9 mouse cellular contexts compared by ENCODE assay signal in genomic region chr9:107366644-107367043, GRCm38 (mm10). TPM values are rescaled to one million over a fixed set of nuclear protein-coding genes. Genes with fewer than 3 reads are reported as not detected.
DNase-seq lines count a peak whose midpoint lies in the region; ATAC-seq and TF ChIP-seq lines count a peak whose summit lies in the region.
"Had no signal": no experiment of that assay in that cellular context is flagged by ENCODE, and none has a peak within 500 bp of the region (broad histone marks: within the 10 kb centered on the region; RNA-seq: fewer than 3 reads in every experiment).

No protein-coding gene starts in this region.

- 4% methylated on average over 3 of the region's 3 CpGs for WGBS in heart, adult 2 months
- WGBS in embryonic facial prominence, embryonic 11.5 days, result 3% methylated on average over 3 of the region's 3 CpGs
- 6% methylated on average over 3 of the region's 3 CpGs for WGBS in kidney, postnatal 0 days
- WGBS in lung, adult 2 months, result 2% methylated on average over 3 of the region's 3 CpGs

- H3K27me3 ChIP-seq in heart, adult 2 months (ENCODE audit: control insufficient read depth, insufficient read depth, low read length), result no peaks in the 10 kb centered on the region
- no peaks in the 10 kb centered on the region for H3K27me3 ChIP-seq in embryonic facial prominence, embryonic 11.5 days (ENCODE audit: control insufficient read depth, insufficient read depth, low read length)
- H3K27me3 ChIP-seq in kidney, postnatal 0 days (ENCODE audit: insufficient read depth, low read length), result no peaks in the 10 kb centered on the region

- H3K79me2 ChIP-seq in heart, adult 2 months (replicated peaks; ENCODE audit: control insufficient read depth, insufficient read depth, low read length), result no peaks in the 10 kb centered on the region

- H3K9ac ChIP-seq in heart, adult 2 months (ENCODE audit: low read depth, low read length), result no peak overlapping the region
- no peak overlapping the region for H3K9ac ChIP-seq in embryonic facial prominence, embryonic 11.5 days (replicated peaks; ENCODE audit: low read length)
- H3K9ac ChIP-seq in kidney, postnatal 0 days (ENCODE audit: low read depth, low read length), result no peak overlapping the region
- H3K9ac ChIP-seq: limb, embryonic 12.5 days had no signal

- DNase-seq in heart, adult 2 months, result peak; percentile 29 to 32
- DNase-seq in heart, adult 11 months, result no peak
- DNase-seq in B cell, adult 2 months, result peak; percentile 62 to 65
- peak; percentile 78 for DNase-seq in adrenal gland, postnatal 14 days
- DNase-seq in embryonic facial prominence, embryonic 11.5 days (ENCODE audit: low spot score), result peak; percentile 77
- peak; percentile 61 for DNase-seq in kidney, postnatal 0 days (ENCODE audit: low spot score)
- peak; percentile 26 for DNase-seq in lung, adult 2 months
- DNase-seq in spleen, postnatal 10 days (ENCODE audit: low spot score in 2 of 2), result peak; percentile 61 to 76

- no peaks in the 10 kb centered on the region for H3K36me3 ChIP-seq in heart, adult 2 months (ENCODE audit: control insufficient read depth, insufficient read depth, low read length)
- H3K36me3 ChIP-seq in embryonic facial prominence, embryonic 11.5 days (replicated peaks; ENCODE audit: control insufficient read depth, insufficient read depth, low read depth, low read length), result no peaks in the 10 kb centered on the region
- no peaks in the 10 kb centered on the region for H3K36me3 ChIP-seq in kidney, postnatal 0 days (ENCODE audit: insufficient read depth, low read length)
- H3K36me3 ChIP-seq: limb, embryonic 12.5 days had no signal

- ATAC-seq in embryonic facial prominence, embryonic 11.5 days (replicated peaks; ENCODE audit: insufficient number of reproducible peaks, low FRiP score, low TSS enrichment, low read depth), result no peak; the same call in 1 of the 2 replicates
- 0 out of 2 replicates have a peak, but pooled peaks have one; percentile 17 for ATAC-seq in kidney, postnatal 0 days (replicated peaks; ENCODE audit: low FRiP score, low read depth)

- peak; percentile 71 for TF ChIP-seq CTCF in heart, adult 2 months (IDR thresholded peaks at IDR 0.05)
- peak; percentile 92 for TF ChIP-seq CTCF in kidney, postnatal 0 days (IDR thresholded peaks at IDR 0.05; ENCODE audit: low read depth)
- TF ChIP-seq CTCF in lung, adult 2 months (IDR thresholded peaks at IDR 0.05; ENCODE audit: insufficient read depth, low read length), result peak; percentile 68

- H3K27ac ChIP-seq in heart, adult 2 months, result no peak overlapping the region
- no peak overlapping the region for H3K27ac ChIP-seq in embryonic facial prominence, embryonic 11.5 days (replicated peaks; ENCODE audit: low read depth, low read length)
- no peak overlapping the region for H3K27ac ChIP-seq in kidney, postnatal 0 days
- H3K27ac ChIP-seq: limb, embryonic 12.5 days had no signal

- intact Hi-C loops in heart, adult 2 months (cut with DNase I), result loop anchor here (1.0 to 2.0 kb wide), 2 partner anchors 96 to 148 kb away; no protein-coding TSS in a partner anchor

- TF ChIP-seq POLR2A in heart, adult 2 months (IDR thresholded peaks at IDR 0.05; ENCODE audit: insufficient read depth, low read depth, low read length), result no peak
- no peak for TF ChIP-seq POLR2A in lung, adult 2 months (IDR thresholded peaks at IDR 0.05; ENCODE audit: borderline replicate concordance, extremely low read depth, low read depth, low read length)

- H3K4me3 ChIP-seq in heart, adult 2 months, result no peak overlapping the region
- H3K4me3 ChIP-seq in embryonic facial prominence, embryonic 11.5 days (ENCODE audit: low read depth, low read length), result no peak overlapping the region
- no peak overlapping the region for H3K4me3 ChIP-seq in kidney, postnatal 0 days (replicated peaks; ENCODE audit: low read depth, low read length)
- H3K4me3 ChIP-seq in lung, adult 2 months (replicated peaks; ENCODE audit: extremely low read depth, low read depth, low read length), result no peak overlapping the region
- H3K4me3 ChIP-seq: limb, embryonic 12.5 days had no signal

- TF ChIP-seq EP300 in heart, adult 2 months (IDR thresholded peaks at IDR 0.05; ENCODE audit: insufficient read depth, low read depth, low read length), result no peak

- H3K9me3 ChIP-seq in embryonic facial prominence, embryonic 11.5 days (replicated peaks; ENCODE audit: control insufficient read depth, low read length), result no peaks in the 10 kb centered on the region
- H3K9me3 ChIP-seq in kidney, postnatal 0 days (replicated peaks; ENCODE audit: low read length), result no peaks in the 10 kb centered on the region
- H3K9me3 ChIP-seq: limb, embryonic 12.5 days had no signal

- H3K4me2 ChIP-seq in embryonic facial prominence, embryonic 11.5 days (ENCODE audit: low read depth, low read length), result no peak overlapping the region
- H3K4me2 ChIP-seq in kidney, postnatal 0 days (ENCODE audit: low read length), result no peak overlapping the region
- H3K4me2 ChIP-seq: limb, embryonic 12.5 days had no signal

- H3K4me1 ChIP-seq in heart, adult 2 months (ENCODE audit: control insufficient read depth, insufficient read depth, low read length), result no peaks in the 10 kb centered on the region
- H3K4me1 ChIP-seq in embryonic facial prominence, embryonic 11.5 days (ENCODE audit: control insufficient read depth, insufficient read depth, low read length), result no peaks in the 10 kb centered on the region
- H3K4me1 ChIP-seq in kidney, postnatal 0 days (replicated peaks; ENCODE audit: insufficient read depth, low read length), result no peaks in the 10 kb centered on the region
- no peaks in the 10 kb centered on the region for H3K4me1 ChIP-seq in lung, adult 2 months (ENCODE audit: control insufficient read depth, insufficient read depth, low read length)

RNA-seq across cellular contexts. Expression of gene 6430571L13Rik, which starts 26.2 kb away (rescaled TPM):
- total RNA-seq in heart, adult 2 months (2021), result 1 to 10 TPM; 5.2 to 6.5 TPM
- polyA plus RNA-seq in heart, adult 2 months (2012; rRNA removed), result 4.1 and 5.0 TPM in 2 replicates
- total RNA-seq in adrenal gland, postnatal 14 days (2021), result 2.3 and 2.8 TPM in 2 replicates
- polyA plus RNA-seq in embryonic facial prominence, embryonic 11.5 days (2014; fragmentation: Nextera tagmentation; extraction: Ambion mirVana), result 0.70 and 0.72 TPM in 2 replicates
- 2.0 and 2.2 TPM in 2 replicates for polyA plus RNA-seq in kidney, postnatal 0 days (2015; fragmentation: Nextera tagmentation; extraction: Ambion mirVana)
- 0.34 and 1.1 TPM in 2 replicates for polyA plus RNA-seq in lung, adult 2 months (2012; rRNA removed)

RNA-seq across cellular contexts. Expression of gene Hemk1, which starts 28.5 kb away (rescaled TPM):
- total RNA-seq in heart, adult 2 months (2021), result 10 to 100 TPM; 21.2 to 21.4 TPM
- polyA plus RNA-seq in heart, adult 2 months (2012; rRNA removed), result 30.3 and 37.0 TPM in 2 replicates
- 23.1 and 23.9 TPM in 2 replicates for total RNA-seq in adrenal gland, postnatal 14 days (2021)
- 8.2 and 11.0 TPM in 2 replicates for polyA plus RNA-seq in embryonic facial prominence, embryonic 11.5 days (2014; fragmentation: Nextera tagmentation; extraction: Ambion mirVana)
- polyA plus RNA-seq in kidney, postnatal 0 days (2015; fragmentation: Nextera tagmentation; extraction: Ambion mirVana), result 10.1 and 11.5 TPM in 2 replicates
- 16.9 and 21.0 TPM in 2 replicates for polyA plus RNA-seq in lung, adult 2 months (2012; rRNA removed)

RNA-seq across cellular contexts. Expression of gene Cacna2d2, which starts 32.8 kb away (rescaled TPM):
- 10 to 100 TPM; 12.9 to 14.1 TPM for total RNA-seq in heart, adult 2 months (2021)
- 10.5 and 13.3 TPM in 2 replicates for polyA plus RNA-seq in heart, adult 2 months (2012; rRNA removed)
- 5.1 and 6.6 TPM in 2 replicates for total RNA-seq in adrenal gland, postnatal 14 days (2021)
- 0.59 and 0.63 TPM in 2 replicates for polyA plus RNA-seq in embryonic facial prominence, embryonic 11.5 days (2014; fragmentation: Nextera tagmentation; extraction: Ambion mirVana)
- polyA plus RNA-seq in kidney, postnatal 0 days (2015; fragmentation: Nextera tagmentation; extraction: Ambion mirVana), result 0.64 TPM in 2 replicates
- 0.72 and 1.2 TPM in 2 replicates for polyA plus RNA-seq in lung, adult 2 months (2012; rRNA removed)
